Mouse (Mus musculus): ENCODE results near the gene Ptpn5. TPM values are rescaled to one million over a fixed set of nuclear protein-coding genes. Genes with fewer than 3 reads are reported as not detected.

Ptpn5 gene
- total RNA-seq, 2 experiments from 2014 or later = not detected

- no peak for ATAC-seq (replicated peaks; ENCODE audit: low FRiP score, poor library complexity, severe bottlenecking)
These were observed 65.6 kb downstream of the Ptpn5 start for GRCm38 (mm10) chr7:47067879-47068278.

- no peak for ATAC-seq (replicated peaks; ENCODE audit: low FRiP score, poor library complexity, severe bottlenecking)
These were observed 66.5 kb downstream of the Ptpn5 start for GRCm38 (mm10) chr7:47066942-47067341.

- no peak for ATAC-seq (replicated peaks; ENCODE audit: low FRiP score, poor library complexity, severe bottlenecking)
These were observed 71.9 kb downstream of the Ptpn5 start for GRCm38 (mm10) chr7:47061560-47061959.

- ATAC-seq (replicated peaks; ENCODE audit: low FRiP score, poor library complexity, severe bottlenecking) = no peak
These were observed 74.1 kb downstream of the Ptpn5 start for GRCm38 (mm10) chr7:47059339-47059738.

- ATAC-seq (replicated peaks; ENCODE audit: low FRiP score, poor library complexity, severe bottlenecking) = no peak
These were observed 77.2 kb downstream of the Ptpn5 start for GRCm38 (mm10) chr7:47056273-47056672.

- no peak for ATAC-seq (replicated peaks; ENCODE audit: low FRiP score, poor library complexity, severe bottlenecking)
These were observed 77.7 kb downstream of the Ptpn5 start for GRCm38 (mm10) chr7:47055744-47056143.

- ATAC-seq (replicated peaks; ENCODE audit: low FRiP score, poor library complexity, severe bottlenecking) = no peak
These were observed 78.8 kb downstream of the Ptpn5 start for GRCm38 (mm10) chr7:47054666-47055065.

GRCm38 (mm10) chr7:47053287-47053686, 80.2 kb downstream of the Ptpn5 start:
- ATAC-seq (replicated peaks; ENCODE audit: low FRiP score, poor library complexity, severe bottlenecking) = no peak

GRCm38 (mm10) chr7:47052276-47052675, 81.2 kb downstream of the Ptpn5 start:
- ATAC-seq (replicated peaks; ENCODE audit: low FRiP score, poor library complexity, severe bottlenecking) = no peak

GRCm38 (mm10) chr7:47051404-47052151, 81.9 kb downstream of the Ptpn5 start:
- ATAC-seq (replicated peaks; ENCODE audit: low FRiP score, poor library complexity, severe bottlenecking) = no peak

GRCm38 (mm10) chr7:47050766-47051165, 82.7 kb downstream of the Ptpn5 start:
- ATAC-seq (replicated peaks; ENCODE audit: low FRiP score, poor library complexity, severe bottlenecking) = no peak

GRCm38 (mm10) chr7:47050366-47050765, 83.1 kb downstream of the Ptpn5 start, which contains the start of gene Tmem86a:
Tmem86a (plus strand) TSS chr7:47050601.
- peak; percentile 88 for ATAC-seq (replicated peaks; ENCODE audit: low FRiP score, poor library complexity, severe bottlenecking)

GRCm38 (mm10) chr7:47042823-47043490, 90.5 kb downstream of the Ptpn5 start:
- ATAC-seq (replicated peaks; ENCODE audit: low FRiP score, poor library complexity, severe bottlenecking) = no peak

GRCm38 (mm10) chr7:47042121-47042520, 91.4 kb downstream of the Ptpn5 start:
- ATAC-seq (replicated peaks; ENCODE audit: low FRiP score, poor library complexity, severe bottlenecking) = no peak

GRCm38 (mm10) chr7:47041706-47042105, 91.8 kb downstream of the Ptpn5 start:
- ATAC-seq (replicated peaks; ENCODE audit: low FRiP score, poor library complexity, severe bottlenecking) = no peak

- ATAC-seq (replicated peaks; ENCODE audit: low FRiP score, poor library complexity, severe bottlenecking) = no peak
These were observed 98.1 kb downstream of the Ptpn5 start for GRCm38 (mm10) chr7:47035426-47035825.

- ATAC-seq (replicated peaks; ENCODE audit: low FRiP score, poor library complexity, severe bottlenecking) = no peak
These were observed 98.6 kb downstream of the Ptpn5 start for GRCm38 (mm10) chr7:47034785-47035384.

GRCm38 (mm10) chr7:47031371-47031770, 102.1 kb downstream of the Ptpn5 start:
- ATAC-seq (replicated peaks; ENCODE audit: low FRiP score, poor library complexity, severe bottlenecking) = no peak

- no peak for ATAC-seq (replicated peaks; ENCODE audit: low FRiP score, poor library complexity, severe bottlenecking)
These were observed 102.8 kb downstream of the Ptpn5 start for GRCm38 (mm10) chr7:47030517-47031193.

All from erythroblast, adult 5-6 weeks (primary cell).